Mouse (Mus musculus): Measurements from ENCODE around the gene Ackr4.

GRCm38 (mm10) chr9:104104986-104105385, 21.7 kb downstream of the Ackr4 start:
- no peak for TF ChIP-seq CTCF (IDR thresholded peaks at IDR 0.05; ENCODE audit: low read depth)
- no peak for TF ChIP-seq EP300 (IDR thresholded peaks at IDR 0.05; ENCODE audit: low read depth)

All from heart, postnatal 0 days (tissue).